Mouse (Mus musculus) lung, postnatal 4 days (tissue): Measurements from ENCODE around the gene Homer3.
A peak's percentile ranks its signal among the peaks of the same experiment; 100 is the strongest.

Source experiments
- DNase-seq, 2 experiments: peaks; one replicate each; pipeline ENCODE4 v3.0.0; 2021

Homer3 gene

DNA sequence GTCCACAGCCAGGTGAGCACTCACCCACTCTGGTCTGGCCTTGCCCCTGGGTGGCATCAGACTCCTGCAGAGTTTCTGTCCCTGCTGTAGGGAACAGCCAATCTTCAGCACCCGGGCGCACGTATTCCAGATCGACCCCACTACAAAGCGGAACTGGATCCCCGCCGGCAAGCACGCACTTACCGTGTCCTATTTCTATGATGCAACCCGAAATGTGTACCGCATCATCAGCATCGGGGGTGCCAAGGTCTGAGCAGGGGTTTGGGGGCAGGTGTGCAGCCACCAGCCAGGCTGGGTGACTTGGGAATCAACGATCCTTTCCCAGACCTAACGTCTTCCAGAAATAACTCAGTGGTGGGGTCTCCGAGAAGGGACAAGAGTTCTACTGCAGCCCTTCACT, 2.7 kb downstream of the Homer3 start:
- DNase-seq, result no peak

DNA sequence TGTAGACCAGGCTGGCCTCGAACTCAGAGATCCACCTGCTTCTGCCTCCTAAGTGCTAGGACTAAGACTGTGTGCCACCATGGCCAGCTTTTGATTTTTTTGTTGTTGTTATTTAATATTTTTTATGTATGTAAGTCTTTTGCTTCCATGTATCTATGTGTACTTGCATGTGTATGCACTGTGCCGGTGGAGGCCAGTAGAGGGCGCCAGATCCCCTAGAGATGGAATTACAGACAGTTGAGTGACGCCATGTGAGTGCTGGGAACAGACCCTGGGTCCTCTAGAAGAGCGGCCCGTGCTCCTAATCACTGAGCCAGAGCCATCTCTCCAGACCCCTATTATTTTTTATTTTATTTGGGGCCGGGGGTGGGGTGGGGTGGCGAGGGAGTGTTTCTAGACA, 4.1 kb downstream of the Homer3 start:
- DNase-seq, result no peak

DNA sequence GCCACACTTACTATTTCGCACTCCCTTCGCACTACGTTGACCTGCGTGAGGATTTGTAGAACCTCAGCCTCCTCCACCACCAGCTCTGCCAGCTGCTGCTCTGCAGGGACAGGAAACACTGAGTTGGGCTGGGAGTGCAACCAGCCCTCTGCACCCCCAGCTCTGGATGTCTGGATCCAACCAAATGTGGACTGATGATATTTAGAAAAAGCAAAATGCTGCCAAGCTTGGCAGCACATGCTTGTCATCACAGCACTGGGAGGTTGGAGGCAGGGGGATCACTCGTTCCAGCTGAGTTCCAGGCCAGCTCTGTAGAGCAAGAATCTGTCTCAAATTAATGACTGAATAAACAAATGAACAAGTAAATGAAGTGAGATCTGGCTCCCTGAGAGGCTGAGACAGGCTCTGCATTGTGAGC, 11.4 kb downstream of the Homer3 start:
- DNase-seq, result peak; percentile 69 to 92

DNA sequence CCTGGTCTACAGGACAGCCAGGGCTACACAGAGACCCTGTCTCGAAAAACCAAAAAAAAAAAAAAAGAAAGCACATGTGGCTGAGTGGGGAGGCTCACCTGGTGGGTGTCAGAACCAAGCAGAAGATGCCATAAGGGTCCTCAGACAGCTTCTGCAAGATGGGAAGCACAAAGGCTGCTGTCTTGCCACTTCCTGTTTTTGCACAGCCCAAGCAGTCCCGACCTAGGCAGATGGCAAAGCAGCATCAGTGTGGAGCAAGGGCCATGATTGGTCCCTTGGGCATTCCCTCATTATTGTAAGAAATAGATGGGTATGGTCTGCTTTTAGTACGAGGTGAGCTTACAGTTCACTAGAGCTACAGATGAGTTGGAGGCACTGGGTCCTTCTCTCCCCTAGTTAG, 18.3 kb downstream of the Homer3 start:
- DNase-seq, result no peak

DNA sequence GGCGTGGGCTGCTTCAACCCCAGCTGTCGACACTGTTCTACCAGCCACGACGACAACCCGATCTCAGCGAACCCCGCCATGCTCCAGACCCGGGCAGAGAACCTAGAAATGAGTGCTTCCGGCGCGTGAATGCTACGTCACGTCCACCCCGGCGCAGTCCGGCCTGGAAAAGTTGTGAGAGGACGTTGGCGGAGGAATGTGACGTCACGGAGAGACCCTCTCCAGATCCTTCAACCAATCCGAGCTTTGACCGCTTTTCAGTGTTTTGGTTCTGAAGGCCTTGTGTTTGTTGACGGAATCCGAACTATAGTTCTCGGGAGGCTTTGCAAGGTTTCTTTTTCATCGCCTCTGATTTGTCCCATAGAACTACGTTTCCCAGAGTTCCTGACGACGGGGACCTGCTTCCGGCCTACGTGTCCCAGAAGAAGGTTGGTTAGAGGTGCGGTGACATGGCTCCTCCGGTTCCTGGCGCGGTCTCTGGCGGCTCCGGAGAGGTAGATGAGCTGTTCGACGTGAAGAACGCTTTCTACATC, 19.8 kb downstream of the Homer3 start, which contains the start of the genes Ddx49 and Cope:
Gene Ddx49, minus strand, starts transcription at position 132 of the 533 bp plus-strand sequence.
Gene Cope, plus strand, starts transcription at position 161 of the 533 bp plus-strand sequence.
- peak; percentile 94 for DNase-seq

DNA sequence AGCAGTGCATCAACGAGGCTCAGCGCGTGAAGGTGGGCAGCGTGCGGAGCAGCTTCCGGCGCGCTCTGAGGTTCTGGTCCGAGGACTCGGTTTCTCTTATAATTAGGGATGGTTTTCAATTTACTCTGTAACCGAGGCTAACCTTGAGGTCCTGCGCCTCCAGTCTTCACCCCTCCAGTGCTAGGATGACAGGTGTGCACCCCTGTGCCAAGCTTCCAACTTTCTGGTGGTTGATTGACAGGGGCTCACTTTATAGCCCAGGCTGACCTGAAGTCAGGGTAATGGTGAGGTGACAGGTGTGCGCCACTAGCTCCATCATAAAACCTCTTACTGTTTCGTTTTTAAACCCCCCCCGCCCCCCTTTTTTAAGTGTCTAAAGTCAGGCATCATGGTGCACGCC, 20.3 kb downstream of the Homer3 start:
- DNase-seq, result no peak

DNA sequence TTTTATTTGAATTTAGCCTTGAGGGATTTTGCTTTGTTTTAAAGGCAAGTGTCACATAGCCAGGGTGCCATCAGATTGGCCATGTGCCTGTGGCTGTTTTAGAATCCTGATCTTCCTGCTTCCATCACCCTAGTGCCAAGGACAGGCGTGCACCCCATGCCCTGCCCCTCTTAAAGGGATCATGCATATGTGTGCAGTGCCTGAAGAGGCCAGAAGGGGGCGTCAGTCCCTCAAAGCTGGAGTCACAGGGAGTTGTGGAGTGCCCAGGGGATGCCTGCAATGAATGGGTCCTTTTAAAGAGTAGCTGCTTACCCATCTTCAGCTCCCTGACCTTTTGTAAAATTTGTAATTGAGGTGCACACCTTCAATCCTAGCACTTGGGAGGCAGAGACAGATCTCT, 26.7 kb downstream of the Homer3 start:
- peak in 1 of 2 experiments; percentile 51 for DNase-seq

DNA sequence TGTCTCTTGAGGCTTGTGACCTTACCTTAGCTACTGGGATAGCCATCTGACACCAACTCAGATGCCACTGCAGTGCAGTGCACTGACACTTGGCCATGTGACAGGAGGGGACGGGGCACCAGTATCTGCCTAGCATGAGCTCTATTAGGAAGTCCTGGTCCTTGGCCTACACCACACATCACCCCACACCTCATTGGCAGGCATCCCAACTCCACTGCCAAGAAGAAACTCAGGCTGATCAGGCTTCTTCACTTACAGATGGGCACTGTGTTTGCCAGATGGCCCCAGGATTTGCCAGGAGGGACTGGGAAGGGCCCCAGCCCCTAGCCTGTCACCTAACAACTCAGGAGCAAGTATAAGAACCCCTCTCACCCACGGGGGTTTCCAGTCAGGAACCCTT, 30.8 kb downstream of the Homer3 start:
- DNase-seq, result no peak

DNA sequence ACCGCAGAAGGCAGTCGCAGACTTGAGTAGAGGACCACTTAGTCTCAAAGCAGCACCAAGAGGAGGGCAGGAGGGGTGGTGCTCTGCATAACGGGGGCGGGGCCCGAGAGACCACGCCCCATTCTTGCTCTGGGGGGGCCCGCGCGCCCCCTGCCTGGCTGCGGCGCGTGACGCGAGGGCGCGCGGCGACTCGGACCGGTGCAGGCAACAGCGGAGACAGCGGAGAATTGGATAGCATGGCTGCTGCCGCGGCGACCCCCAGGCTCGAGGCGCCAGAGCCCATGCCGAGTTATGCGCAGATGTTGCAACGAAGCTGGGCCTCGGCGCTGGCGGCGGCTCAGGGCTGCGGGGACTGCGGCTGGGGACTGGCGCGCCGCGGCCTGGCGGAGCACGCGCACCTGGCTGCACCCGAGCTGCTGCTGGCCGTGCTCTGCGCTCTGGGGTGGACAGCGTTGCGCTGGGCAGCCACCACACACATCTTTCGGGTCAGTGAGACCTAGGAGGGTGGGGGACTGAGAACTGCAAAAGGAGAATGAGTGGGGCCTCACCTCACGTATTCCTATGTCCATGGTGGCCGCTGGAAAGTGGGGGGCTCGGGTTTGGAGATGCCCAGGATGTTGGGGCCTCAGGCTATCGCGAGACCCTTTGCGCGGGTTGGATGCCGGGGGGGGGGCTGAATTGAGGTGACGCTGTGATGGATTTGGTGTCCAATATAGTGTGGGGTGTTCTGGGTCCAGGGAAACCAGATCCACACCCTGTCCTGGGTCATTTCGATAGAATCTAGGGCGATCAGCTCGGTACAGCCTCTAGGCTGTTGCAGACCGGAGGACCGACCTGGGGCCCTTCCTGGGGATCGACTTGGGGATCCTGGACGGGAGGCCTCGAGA, 33.2 kb downstream of the Homer3 start, which contains the start of gene Cers1:
Gene Cers1, plus strand, starts transcription at position 152 of the 887 bp plus-strand sequence.
- peak; percentile 72 to 84 for DNase-seq

DNA sequence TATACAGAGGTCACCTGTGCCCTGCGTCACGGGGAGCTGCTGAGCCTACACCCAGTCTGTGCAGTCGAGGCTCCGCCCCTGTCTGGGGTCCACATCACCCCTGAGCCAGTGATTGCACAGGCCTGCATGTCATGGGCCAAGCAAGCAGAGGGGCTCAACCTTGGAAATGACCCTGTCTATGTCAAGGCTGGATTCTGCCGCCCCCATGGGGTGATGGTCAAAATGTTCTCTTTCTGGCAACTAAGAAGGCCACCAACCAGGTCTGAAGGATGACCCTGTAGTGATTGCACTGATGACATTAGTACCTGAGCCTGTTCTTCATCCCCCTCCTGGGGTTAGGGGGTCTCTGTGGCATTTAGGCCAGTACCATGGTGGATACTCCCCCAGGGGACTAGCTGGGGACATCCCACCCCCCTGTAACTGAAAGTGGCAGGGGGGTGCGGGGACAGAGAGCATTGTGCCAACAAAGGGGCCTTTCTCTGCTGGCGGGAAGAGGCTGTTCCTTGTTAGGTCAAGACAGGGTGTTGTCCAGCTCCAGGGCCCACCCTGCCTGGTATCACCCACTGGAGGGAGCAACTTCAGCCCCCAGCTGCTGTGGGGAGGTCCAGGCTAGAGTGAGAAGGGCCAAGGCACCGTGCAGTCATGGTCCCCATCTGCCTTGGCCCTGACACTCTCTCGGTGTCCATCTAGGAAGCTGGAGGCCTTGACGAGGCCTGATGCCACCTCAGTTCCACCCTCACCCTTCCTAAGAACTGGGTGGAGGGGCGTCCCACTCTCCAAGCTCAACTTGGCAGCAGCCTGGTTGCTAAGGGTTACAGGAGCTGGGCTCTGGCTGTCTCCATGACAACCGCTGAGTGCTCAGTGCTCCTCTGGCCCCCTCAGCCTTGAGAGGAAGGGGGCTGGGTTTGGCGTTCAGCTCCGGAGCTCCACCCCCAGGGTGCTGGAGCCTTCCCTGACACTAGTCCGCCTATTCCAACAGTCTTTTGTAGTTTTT, 34.2 kb downstream of the Homer3 start:
- peak; percentile 53 to 75 for DNase-seq

DNA sequence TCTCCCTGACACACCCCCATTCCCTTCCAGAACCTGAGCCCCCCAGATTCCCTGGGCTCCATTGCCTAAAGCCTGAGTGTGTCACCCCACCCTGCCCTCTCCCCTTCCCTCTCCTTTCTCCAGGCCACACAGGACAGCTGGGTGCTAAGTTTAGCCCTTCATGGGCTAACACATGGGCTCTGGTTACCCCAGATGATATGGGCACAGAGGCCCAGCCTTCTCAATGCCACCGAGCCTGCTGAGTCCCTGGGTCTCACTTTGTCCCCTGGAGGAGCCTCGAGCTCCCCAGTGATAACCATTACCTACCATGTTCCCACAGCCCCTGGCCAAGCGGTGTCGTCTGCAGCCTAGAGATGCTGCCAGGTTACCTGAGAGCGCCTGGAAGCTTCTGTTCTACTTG, 35.2 kb downstream of the Homer3 start:
- no peak for DNase-seq

DNA sequence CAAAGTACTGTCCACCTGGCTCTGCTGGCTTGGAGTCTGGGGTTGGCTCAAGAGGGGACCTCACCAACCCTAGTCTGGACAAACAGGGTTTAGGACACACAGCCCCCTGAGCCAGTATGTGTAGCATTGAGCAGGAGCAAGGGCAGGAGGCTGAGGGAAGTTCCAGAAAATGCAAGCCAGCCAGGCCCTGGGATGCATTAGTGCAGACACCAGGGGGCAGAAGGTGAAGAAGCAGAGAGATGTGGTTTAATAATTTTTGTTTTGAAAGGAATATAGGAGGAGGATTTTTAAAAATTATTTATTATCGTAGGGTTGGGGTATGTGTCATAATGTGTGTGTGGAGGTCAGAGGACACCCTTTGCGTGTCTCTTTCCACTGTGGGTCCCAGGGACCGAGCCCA, 41.1 kb downstream of the Homer3 start:
- DNase-seq, result no peak

DNA sequence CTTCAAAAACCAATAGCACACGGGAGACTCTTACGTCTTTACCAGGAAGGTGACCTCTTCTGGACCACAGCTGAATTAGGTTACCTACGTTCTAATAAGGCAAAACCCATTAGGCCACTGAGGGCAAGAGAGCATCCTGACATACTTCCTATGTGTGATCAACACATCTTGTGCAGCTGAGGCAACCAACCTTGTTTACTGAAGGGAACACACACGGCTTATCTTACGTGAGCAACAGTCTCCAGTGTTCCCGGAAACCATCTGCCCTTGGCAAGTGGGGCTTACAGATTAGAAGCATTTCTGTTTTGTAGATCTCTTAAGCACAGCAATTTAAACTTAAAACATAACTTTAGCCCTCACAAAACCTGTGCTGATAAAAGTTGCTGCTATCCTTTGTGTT, 44.9 kb downstream of the Homer3 start:
- DNase-seq, result no peak

DNA sequence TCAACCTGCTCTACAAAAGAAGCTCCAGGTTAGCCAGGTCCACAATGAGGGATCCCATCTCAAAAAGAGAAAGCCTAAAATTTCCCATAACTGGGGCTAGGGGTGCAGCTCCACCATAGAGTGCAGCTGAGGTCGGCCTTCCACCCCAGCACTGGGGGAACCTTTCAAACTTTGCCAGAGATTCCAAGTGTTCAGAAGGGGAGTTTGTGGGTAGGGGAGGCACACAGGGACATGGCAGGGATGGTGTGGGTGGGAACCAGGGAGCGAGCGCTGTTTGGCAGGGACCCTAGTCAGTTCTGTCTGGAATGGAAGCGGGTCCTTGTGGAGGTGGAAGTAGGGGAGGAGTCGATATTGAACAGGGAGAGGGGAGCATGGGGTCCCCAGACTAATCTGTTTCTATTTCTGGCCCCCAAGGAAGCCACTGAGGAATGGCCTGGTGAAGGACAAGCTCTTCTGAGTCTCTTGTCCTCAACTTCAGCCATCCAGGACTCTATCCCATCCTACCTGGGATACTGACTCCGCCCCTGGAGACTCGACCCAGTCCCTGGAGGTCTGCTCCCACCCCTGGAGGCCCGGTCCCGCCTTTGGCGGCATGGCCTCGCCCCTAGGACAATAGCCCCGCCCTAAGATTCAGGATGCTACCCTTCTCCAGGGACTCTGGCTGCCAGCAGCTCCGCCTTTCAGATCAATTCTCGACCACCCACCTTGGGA, 46.7 kb downstream of the Homer3 start, which contains the start of gene Gdf1:
Gene Gdf1, plus strand, starts transcription at position 694 of the 711 bp plus-strand sequence.
- DNase-seq, result peak in 1 of 2 experiments; percentile 44

DNA sequence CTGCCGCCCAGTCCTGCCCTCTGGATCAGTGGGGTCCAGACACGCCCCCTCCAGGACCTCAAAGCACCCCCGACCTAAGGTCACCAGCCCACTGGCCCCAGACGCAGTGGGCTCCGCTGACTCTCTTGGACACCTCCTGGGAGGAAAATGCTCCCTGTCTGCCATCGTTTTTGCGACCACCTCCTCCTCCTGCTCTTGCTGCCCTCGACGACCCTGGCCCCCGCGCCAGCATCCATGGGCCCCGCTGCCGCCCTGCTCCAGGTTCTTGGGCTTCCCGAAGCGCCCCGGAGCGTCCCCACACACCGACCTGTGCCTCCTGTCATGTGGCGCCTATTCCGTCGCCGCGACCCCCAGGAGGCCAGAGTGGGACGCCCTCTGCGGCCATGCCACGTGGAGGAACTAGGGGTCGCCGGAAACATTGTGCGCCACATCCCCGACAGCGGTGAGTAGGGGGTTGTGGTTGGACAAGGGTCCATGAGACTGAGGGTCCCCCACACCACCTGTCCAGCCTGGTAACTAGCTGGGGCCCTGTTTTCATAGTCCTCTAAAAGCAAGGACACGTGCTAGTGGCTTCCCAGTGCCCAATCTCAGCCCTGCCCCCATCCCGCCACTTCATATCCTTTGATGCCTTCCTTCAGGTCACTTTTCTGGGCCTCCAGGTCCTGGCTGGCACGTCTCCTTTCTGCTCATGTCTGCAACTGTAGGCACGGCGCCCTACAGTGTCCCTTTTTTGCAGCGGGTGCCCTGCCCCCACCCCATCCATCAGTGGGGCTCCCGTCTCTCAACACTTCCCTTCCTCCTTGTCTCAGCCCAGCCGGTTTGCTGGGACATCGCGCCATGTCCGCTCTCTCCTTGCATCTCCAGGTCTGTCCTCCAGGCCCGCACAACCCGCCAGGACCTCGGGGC, 47.5 kb downstream of the Homer3 start:
- no peak for DNase-seq

DNA sequence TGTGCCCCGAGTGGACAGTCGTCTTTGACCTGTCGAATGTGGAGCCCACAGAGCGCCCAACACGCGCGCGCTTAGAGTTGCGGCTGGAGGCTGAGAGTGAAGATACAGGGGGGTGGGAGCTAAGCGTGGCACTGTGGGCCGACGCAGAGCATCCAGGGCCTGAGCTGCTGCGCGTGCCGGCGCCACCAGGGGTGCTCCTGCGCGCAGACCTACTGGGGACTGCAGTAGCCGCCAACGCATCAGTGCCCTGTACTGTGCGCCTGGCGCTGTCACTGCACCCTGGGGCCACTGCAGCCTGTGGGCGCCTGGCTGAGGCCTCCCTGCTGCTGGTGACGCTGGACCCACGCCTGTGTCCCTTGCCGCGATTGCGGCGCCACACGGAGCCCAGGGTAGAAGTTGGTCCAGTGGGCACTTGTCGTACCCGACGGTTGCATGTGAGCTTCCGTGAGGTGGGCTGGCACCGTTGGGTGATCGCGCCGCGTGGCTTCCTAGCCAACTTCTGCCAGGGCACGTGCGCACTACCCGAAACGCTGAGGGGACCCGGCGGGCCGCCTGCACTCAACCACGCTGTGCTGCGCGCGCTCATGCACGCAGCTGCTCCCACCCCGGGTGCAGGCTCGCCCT, 48.2 kb downstream of the Homer3 start:
- peak; percentile 76 to 80 for DNase-seq

DNA sequence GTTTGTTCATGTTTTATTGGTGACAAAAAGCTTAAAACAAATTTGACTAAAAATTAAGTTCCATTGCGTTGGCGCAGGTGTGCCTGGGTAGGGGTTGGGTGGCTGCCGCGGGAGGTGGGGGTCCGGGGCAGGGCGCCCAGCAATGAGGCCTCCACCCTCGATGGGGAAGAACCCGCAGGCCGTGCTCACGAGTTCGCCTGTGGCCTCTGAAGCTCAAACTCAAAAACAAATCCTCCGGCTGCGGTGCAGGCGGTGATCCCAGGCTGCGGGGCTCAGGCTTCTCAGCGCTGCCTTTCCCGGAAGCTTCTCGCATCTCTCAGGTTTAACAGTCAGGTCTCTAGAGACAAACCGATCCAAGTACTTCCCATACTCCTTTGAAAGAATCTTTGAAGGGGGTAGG, 48.9 kb downstream of the Homer3 start:
- DNase-seq, result no peak

DNA sequence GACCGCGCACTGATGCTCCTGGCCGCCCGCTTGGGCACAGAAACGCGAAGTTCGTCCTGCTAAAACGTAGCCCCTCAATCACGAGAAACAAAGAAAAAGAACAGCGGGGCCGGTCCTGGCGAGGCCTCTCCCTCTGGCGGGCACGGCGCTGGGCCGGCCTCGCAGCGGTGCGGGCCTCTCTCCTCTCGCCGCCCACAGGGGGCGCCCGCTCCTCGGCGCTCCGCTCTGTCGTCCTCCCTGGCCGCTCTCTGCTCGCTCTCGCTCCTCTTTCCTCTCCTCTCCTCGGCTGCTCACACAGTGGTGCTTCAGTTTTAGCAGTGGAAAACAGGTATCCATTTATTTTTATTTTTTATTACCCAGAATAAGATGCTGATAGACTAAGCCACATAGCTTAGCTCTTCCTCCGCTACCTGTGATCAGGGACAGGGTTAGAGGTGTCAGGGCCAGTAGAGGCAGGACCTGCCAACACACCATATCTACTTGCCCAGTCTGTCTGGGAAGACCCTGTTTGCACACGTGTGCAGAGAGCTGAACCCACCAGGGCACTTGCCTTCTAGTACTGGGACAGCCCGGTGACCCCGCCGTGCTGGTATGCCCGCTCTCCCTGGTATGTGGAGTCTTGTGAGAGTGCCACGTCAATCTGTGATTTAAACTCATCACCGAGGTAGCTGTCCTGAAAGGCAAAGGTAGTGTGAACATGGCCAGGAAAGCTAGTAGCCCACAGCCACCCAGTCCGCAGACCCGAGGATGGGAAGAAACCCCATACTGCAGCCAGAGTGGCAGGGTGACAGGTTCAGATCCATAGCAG, 49.6 kb downstream of the Homer3 start:
- DNase-seq, result peak; percentile 83 to 85

DNA sequence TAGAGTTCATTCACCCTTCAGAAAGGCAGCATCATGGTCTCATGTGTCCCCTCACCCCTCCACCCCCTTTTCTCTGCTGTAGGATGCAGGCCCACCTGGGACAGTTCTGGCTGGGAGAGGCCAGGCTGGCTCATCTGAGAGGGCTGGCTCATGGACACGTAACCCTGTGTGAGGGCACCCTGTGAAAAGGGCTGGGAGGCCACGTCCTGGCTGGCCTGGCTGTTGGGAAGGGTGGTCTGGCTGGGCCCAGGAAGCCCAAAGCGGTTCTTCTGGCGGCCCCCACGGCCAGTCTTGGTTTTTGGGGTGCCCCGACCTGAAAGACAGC, 50.2 kb downstream of the Homer3 start:
- no peak for DNase-seq

DNA sequence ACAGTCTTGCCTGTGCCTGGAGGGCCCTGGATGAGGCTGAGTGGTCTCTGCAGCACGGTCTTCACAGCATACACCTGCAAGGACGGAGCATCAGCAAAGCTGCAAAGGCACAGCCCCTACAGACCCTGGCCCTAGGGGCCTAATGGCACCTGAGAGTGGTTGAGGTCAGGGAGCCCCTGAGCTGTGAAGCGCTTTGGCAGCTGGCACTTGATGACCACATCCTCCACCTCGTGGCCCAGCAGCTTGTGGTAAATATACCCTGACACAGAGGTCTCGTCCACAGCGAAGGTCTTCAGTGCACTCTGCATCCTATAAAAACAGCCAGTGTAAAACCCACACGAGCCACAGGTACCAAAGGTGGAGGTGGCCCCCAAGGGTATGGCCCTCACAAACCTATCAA, 56.3 kb downstream of the Homer3 start:
- no peak for DNase-seq
